Mouse (Mus musculus): ENCODE results near the gene Zdhhc1. TPM values are rescaled to one million over a fixed set of nuclear protein-coding genes. Genes with fewer than 3 reads are reported as not detected.

Zdhhc1 gene
- total RNA-seq, 1 experiment: 3.2 TPM

GRCm38 (mm10) chr8:105536546-105536945 lies 39.8 kb upstream of the Zdhhc1 start:
- Histone ChIP-seq H3K36me3 (ENCODE audit: control insufficient read depth, insufficient read depth, low read length, poor library complexity, severe bottlenecking) (peaks cover 14% of the 10 kb centered on the region), H3K9me3 (ENCODE audit: control insufficient read depth, insufficient read depth, low read depth, low read length) (no peaks in the 10 kb centered on the region), H3K4me1 (ENCODE audit: control insufficient read depth in 2 of 2, insufficient read depth in 2 of 2, low read length in 2 of 2, poor library complexity in 1 of 2) (no peaks in the 10 kb centered on the region), H3K9ac (ENCODE audit: insufficient read depth, low read depth, low read length, poor library complexity, severe bottlenecking) (no peak overlapping the region), H3K4me3 (ENCODE audit: insufficient read depth in 1 of 2, low read depth in 1 of 2, low read length in 2 of 2, poor library complexity in 1 of 2, severe bottlenecking in 1 of 2) (no peak overlapping the region), H3K27ac (ENCODE audit: insufficient read depth, low read depth, low read length, poor library complexity, severe bottlenecking) (no peak overlapping the region)
- DNase-seq (ENCODE audit: low read depth, low spot score): no peak
- in situ Hi-C loops (cut with MboI; ENCODE audit: low sequenced_read_pairs in 2 of 2, unreplicated experiment in 2 of 2): no loop called here
- no peak for TF ChIP-seq ZNF384 (IDR thresholded peaks at IDR 0.05; ENCODE audit: low read depth, low read length)
- TF ChIP-seq CHD2 (IDR thresholded peaks at IDR 0.05; ENCODE audit: low read depth, low read length): no peak
- TF ChIP-seq HCFC1 (IDR thresholded peaks at IDR 0.05; ENCODE audit: borderline replicate concordance, insufficient read depth, low read length): no peak
- no peak for TF ChIP-seq ZC3H11A (IDR thresholded peaks at IDR 0.05; ENCODE audit: borderline replicate concordance, low read depth, low read length)
- no peak for TF ChIP-seq MAFK (IDR thresholded peaks at IDR 0.05; ENCODE audit: insufficient read depth, low read depth, low read length)

- TF ChIP-seq HCFC1 (IDR thresholded peaks at IDR 0.05; ENCODE audit: borderline replicate concordance, insufficient read depth, low read length): no peak
- TF ChIP-seq ZC3H11A (IDR thresholded peaks at IDR 0.05; ENCODE audit: borderline replicate concordance, low read depth, low read length): no peak
- in situ Hi-C loops (cut with MboI; ENCODE audit: low sequenced_read_pairs in 2 of 2, unreplicated experiment in 2 of 2): no loop called here
- Histone ChIP-seq H3K4me3 (ENCODE audit: insufficient read depth in 1 of 2, low read depth in 1 of 2, low read length in 2 of 2, poor library complexity in 1 of 2, severe bottlenecking in 1 of 2) (no peak overlapping the region), H3K4me1 (ENCODE audit: control insufficient read depth in 2 of 2, insufficient read depth in 2 of 2, low read length in 2 of 2, poor library complexity in 1 of 2) (no peaks in the 10 kb centered on the region), H3K36me3 (ENCODE audit: control insufficient read depth, insufficient read depth, low read length, poor library complexity, severe bottlenecking) (peaks cover 10% of the 10 kb centered on the region), H3K9ac (ENCODE audit: insufficient read depth, low read depth, low read length, poor library complexity, severe bottlenecking) (no peak overlapping the region), H3K9me3 (ENCODE audit: control insufficient read depth, insufficient read depth, low read depth, low read length) (no peaks in the 10 kb centered on the region), H3K27ac (ENCODE audit: insufficient read depth, low read depth, low read length, poor library complexity, severe bottlenecking) (no peak overlapping the region)
- DNase-seq (ENCODE audit: low read depth, low spot score): peak; percentile 51
These were observed 37.2 kb upstream of the Zdhhc1 start for GRCm38 (mm10) chr8:105533892-105534329.

- Histone ChIP-seq H3K36me3 (ENCODE audit: control insufficient read depth, insufficient read depth, low read length, poor library complexity, severe bottlenecking) (peaks cover 10% of the 10 kb centered on the region), H3K4me1 (ENCODE audit: control insufficient read depth in 2 of 2, insufficient read depth in 2 of 2, low read length in 2 of 2, poor library complexity in 1 of 2) (no peaks in the 10 kb centered on the region), H3K27ac (ENCODE audit: insufficient read depth, low read depth, low read length, poor library complexity, severe bottlenecking) (no peak overlapping the region), H3K9ac (ENCODE audit: insufficient read depth, low read depth, low read length, poor library complexity, severe bottlenecking) (no peak overlapping the region), H3K9me3 (ENCODE audit: control insufficient read depth, insufficient read depth, low read depth, low read length) (no peaks in the 10 kb centered on the region), H3K4me3 (ENCODE audit: insufficient read depth in 1 of 2, low read depth in 1 of 2, low read length in 2 of 2, poor library complexity in 1 of 2, severe bottlenecking in 1 of 2) (no peak overlapping the region)
- DNase-seq (ENCODE audit: low read depth, low spot score): no peak
- in situ Hi-C loops (cut with MboI; ENCODE audit: low sequenced_read_pairs in 2 of 2, unreplicated experiment in 2 of 2): no loop called here
- no peak for TF ChIP-seq HCFC1 (IDR thresholded peaks at IDR 0.05; ENCODE audit: borderline replicate concordance, insufficient read depth, low read length)
- no peak for TF ChIP-seq ZNF384 (IDR thresholded peaks at IDR 0.05; ENCODE audit: low read depth, low read length)
- TF ChIP-seq CHD2 (IDR thresholded peaks at IDR 0.05; ENCODE audit: low read depth, low read length): no peak
- no peak for TF ChIP-seq MAFK (IDR thresholded peaks at IDR 0.05; ENCODE audit: insufficient read depth, low read depth, low read length)
- no peak for TF ChIP-seq ZC3H11A (IDR thresholded peaks at IDR 0.05; ENCODE audit: borderline replicate concordance, low read depth, low read length)
These were observed 36.7 kb upstream of the Zdhhc1 start for GRCm38 (mm10) chr8:105533439-105533838.

GRCm38 (mm10) chr8:105531774-105532173 lies 35.1 kb upstream of the Zdhhc1 start:
- Histone ChIP-seq H3K4me1 (ENCODE audit: control insufficient read depth in 2 of 2, insufficient read depth in 2 of 2, low read length in 2 of 2, poor library complexity in 1 of 2) (peaks cover 0 to 5% of the 10 kb centered on the region in 2 experiments; a peak in 1 of 4 replicates), H3K9me3 (ENCODE audit: control insufficient read depth, insufficient read depth, low read depth, low read length) (no peaks in the 10 kb centered on the region), H3K27ac (ENCODE audit: insufficient read depth, low read depth, low read length, poor library complexity, severe bottlenecking) (no peak overlapping the region), H3K9ac (ENCODE audit: insufficient read depth, low read depth, low read length, poor library complexity, severe bottlenecking) (no peak overlapping the region), H3K4me3 (ENCODE audit: insufficient read depth in 1 of 2, low read depth in 1 of 2, low read length in 2 of 2, poor library complexity in 1 of 2, severe bottlenecking in 1 of 2) (no peak overlapping the region), H3K36me3 (ENCODE audit: control insufficient read depth, insufficient read depth, low read length, poor library complexity, severe bottlenecking) (peaks cover 4% of the 10 kb centered on the region; the same call in 1 of the 2 replicates)
- TF ChIP-seq HCFC1 (IDR thresholded peaks at IDR 0.05; ENCODE audit: borderline replicate concordance, insufficient read depth, low read length): no peak
- TF ChIP-seq ZNF384 (IDR thresholded peaks at IDR 0.05; ENCODE audit: low read depth, low read length): no peak
- no peak for TF ChIP-seq ZC3H11A (IDR thresholded peaks at IDR 0.05; ENCODE audit: borderline replicate concordance, low read depth, low read length)
- TF ChIP-seq MAFK (IDR thresholded peaks at IDR 0.05; ENCODE audit: insufficient read depth, low read depth, low read length): no peak
- TF ChIP-seq CHD2 (IDR thresholded peaks at IDR 0.05; ENCODE audit: low read depth, low read length): no peak
- in situ Hi-C loops (cut with MboI; ENCODE audit: low sequenced_read_pairs in 2 of 2, unreplicated experiment in 2 of 2): no loop called here
- peak; percentile 47 for DNase-seq (ENCODE audit: low read depth, low spot score)

GRCm38 (mm10) chr8:105529271-105529670 lies 32.6 kb upstream of the Zdhhc1 start:
- in situ Hi-C loops (cut with MboI; ENCODE audit: low sequenced_read_pairs in 2 of 2, unreplicated experiment in 2 of 2): no loop called here

More at GRCm38 (mm10) chr8:105529271-105529670, 32.6 kb upstream of the Zdhhc1 start:
- no peak overlapping the region for H3K27ac ChIP-seq (ENCODE audit: insufficient read depth, low read depth, low read length, poor library complexity, severe bottlenecking)
- H3K36me3 ChIP-seq (ENCODE audit: control insufficient read depth, insufficient read depth, low read length, poor library complexity, severe bottlenecking): peaks cover 9% of the 10 kb centered on the region; the same call in 1 of the 2 replicates
- H3K4me1 ChIP-seq (ENCODE audit: control insufficient read depth in 2 of 2, insufficient read depth in 2 of 2, low read length in 2 of 2, poor library complexity in 1 of 2): peaks cover 0 to 5% of the 10 kb centered on the region in 2 experiments; a peak in 1 of 4 replicates
- DNase-seq (ENCODE audit: low read depth, low spot score): no peak
- TF ChIP-seq ZC3H11A (IDR thresholded peaks at IDR 0.05; ENCODE audit: borderline replicate concordance, low read depth, low read length) (no peak), CHD2 (IDR thresholded peaks at IDR 0.05; ENCODE audit: low read depth, low read length) (no peak), HCFC1 (IDR thresholded peaks at IDR 0.05; ENCODE audit: borderline replicate concordance, insufficient read depth, low read length) (no peak)
- no peak overlapping the region for H3K4me3 ChIP-seq (ENCODE audit: insufficient read depth in 1 of 2, low read depth in 1 of 2, low read length in 2 of 2, poor library complexity in 1 of 2, severe bottlenecking in 1 of 2)
- no peak overlapping the region for H3K9ac ChIP-seq (ENCODE audit: insufficient read depth, low read depth, low read length, poor library complexity, severe bottlenecking)
- no peaks in the 10 kb centered on the region for H3K9me3 ChIP-seq (ENCODE audit: control insufficient read depth, insufficient read depth, low read depth, low read length)

Data from ES-E14 (cell line).